ENCODE assay signal across 8 mouse cellular contexts in the genomic region with DNA sequence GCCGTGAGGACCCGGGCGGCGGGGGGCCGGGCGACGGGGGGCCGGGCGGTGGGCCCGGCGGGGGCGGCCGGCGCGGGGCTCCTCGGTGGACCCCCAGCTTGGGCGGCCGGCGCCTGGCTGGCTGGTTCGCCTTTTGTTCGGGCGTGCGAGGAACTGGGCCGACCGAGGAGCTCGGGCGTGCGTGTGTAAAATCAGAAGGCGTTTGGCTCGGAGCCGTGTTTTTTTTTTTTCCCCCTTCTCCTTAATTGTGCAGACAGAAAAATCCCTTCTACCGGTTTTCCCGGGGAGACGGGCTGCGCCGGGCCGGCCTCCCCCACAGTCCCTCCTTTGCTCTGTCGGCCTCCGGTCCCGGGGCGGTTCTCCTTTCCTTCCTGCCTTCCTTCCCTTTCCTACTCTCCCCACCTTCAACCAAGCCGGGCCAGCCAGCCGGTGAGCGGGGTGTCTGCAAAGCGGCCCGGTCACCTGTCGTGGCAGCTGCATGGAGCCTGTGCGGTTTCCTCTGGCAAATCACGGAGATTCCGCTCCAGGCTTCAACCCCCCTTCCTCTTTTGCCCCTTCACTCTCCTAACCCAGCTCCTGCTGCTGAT. TPM values are rescaled to one million over a fixed set of nuclear protein-coding genes. Genes with fewer than 3 reads are reported as not detected.
DNase-seq lines count a peak whose midpoint lies in the region; ATAC-seq and TF ChIP-seq lines count a peak whose summit lies in the region.

No protein-coding gene starts in this region.

- under 1% methylated on average over 50 of the region's 50 CpGs for WGBS in forebrain, embryonic 15.5 days
- under 1% methylated on average over 23 of the region's 50 CpGs for WGBS in lung, embryonic 16.5 days

- H3K27me3 ChIP-seq in forebrain, embryonic 15.5 days, result no peaks in the 10 kb centered on the region
- no peaks in the 10 kb centered on the region for H3K27me3 ChIP-seq in lung, embryonic 16.5 days (ENCODE audit: control insufficient read depth, insufficient read depth, low read depth, low read length)

- H3K36me3 ChIP-seq in ES-E14 (ENCODE audit: control insufficient read depth, insufficient read depth, low read length, poor library complexity, severe bottlenecking), result 0 out of 2 replicates have a peak, but pooled peaks cover 2% of the 10 kb centered on the region
- peaks cover 5% of the 10 kb centered on the region; the same call in 1 of the 2 replicates for H3K36me3 ChIP-seq in forebrain, embryonic 15.5 days
- H3K36me3 ChIP-seq in lung, embryonic 16.5 days (ENCODE audit: control insufficient read depth, insufficient read depth, low read length), result no peaks in the 10 kb centered on the region

- H3K9ac ChIP-seq in ES-E14 (ENCODE audit: insufficient read depth, low read depth, low read length, poor library complexity, severe bottlenecking), result peak overlapping the region; percentile 86
- peak overlapping the region; percentile 99 for H3K9ac ChIP-seq in forebrain, embryonic 15.5 days (replicated peaks)
- peak overlapping the region; percentile 94 for H3K9ac ChIP-seq in lung, embryonic 16.5 days (ENCODE audit: low read length)

- peak overlapping the region; percentile 53 for H3K27ac ChIP-seq in ES-E14 (ENCODE audit: insufficient read depth, low read depth, low read length, poor library complexity, severe bottlenecking)
- H3K27ac ChIP-seq in forebrain, embryonic 15.5 days (replicated peaks), result peak overlapping the region; percentile 99
- H3K27ac ChIP-seq in layer of hippocampus, adult 2 months, result peak overlapping the region; percentile 96
- peak overlapping the region; percentile 93 for H3K27ac ChIP-seq in lung, embryonic 16.5 days (ENCODE audit: low read length)

- in situ Hi-C loops in ES-E14 (cut with MboI; ENCODE audit: low sequenced_read_pairs in 2 of 2, unreplicated experiment in 2 of 2), result no loop called here

- H3K9me3 ChIP-seq in ES-E14 (ENCODE audit: control insufficient read depth, insufficient read depth, low read depth, low read length), result no peaks in the 10 kb centered on the region
- no peaks in the 10 kb centered on the region for H3K9me3 ChIP-seq in forebrain, embryonic 15.5 days
- no peaks in the 10 kb centered on the region for H3K9me3 ChIP-seq in lung, embryonic 16.5 days (ENCODE audit: control insufficient read depth, low read length)

- DNase-seq in ES-E14 (ENCODE audit: low read depth, low spot score), result no peak
- peak; percentile 25 for DNase-seq in c-Kit-positive CD71-positive TER-119-positive erythroid progenitor cells, embryonic 14.5 days (ENCODE audit: low spot score)
- peak; percentile 56 to 62 for DNase-seq in heart, postnatal 14 days
- peak; percentile 27 to 37 for DNase-seq in layer of hippocampus, adult 2 months (ENCODE audit: low spot score in 2 of 2)
- DNase-seq in ovary, postnatal 14 days (ENCODE audit: low spot score), result peak; percentile 25
- DNase-seq in thymus, postnatal 25 days, result peak; percentile 38

- intact Hi-C loops in heart, postnatal 14 days (cut with DNase I), result loop anchor here (5.0 kb wide), 3 partner anchors 65 to 165 kb away; no protein-coding TSS in a partner anchor

- peak; percentile 65 for ATAC-seq in forebrain, embryonic 15.5 days (replicated peaks)
- peak; percentile 63 for ATAC-seq in lung, embryonic 16.5 days (ENCODE audit: low read depth)

- no peaks in the 10 kb centered on the region for H3K4me1 ChIP-seq in ES-E14 (ENCODE audit: control insufficient read depth in 2 of 2, insufficient read depth in 2 of 2, low read length in 2 of 2, poor library complexity in 1 of 2)
- peaks cover 36% of the 10 kb centered on the region for H3K4me1 ChIP-seq in forebrain, embryonic 15.5 days
- H3K4me1 ChIP-seq in lung, embryonic 16.5 days (replicated peaks; ENCODE audit: control insufficient read depth, insufficient read depth, low read length), result peaks cover 13% of the 10 kb centered on the region; the same call in 1 of the 2 replicates

- H3K4me2 ChIP-seq in forebrain, embryonic 15.5 days (replicated peaks), result peak overlapping the region; percentile 64
- peak overlapping the region; percentile 73 for H3K4me2 ChIP-seq in lung, embryonic 16.5 days (ENCODE audit: low read depth, low read length)

- H3K4me3 ChIP-seq in ES-E14 (ENCODE audit: insufficient read depth in 1 of 2, low read depth in 1 of 2, low read length in 2 of 2, poor library complexity in 1 of 2, severe bottlenecking in 1 of 2), result peak overlapping the region; percentile 63 to 98
- H3K4me3 ChIP-seq in forebrain, embryonic 15.5 days, result peak overlapping the region; percentile 98
- H3K4me3 ChIP-seq in layer of hippocampus, adult 2 months, result peak overlapping the region; percentile 93
- peak overlapping the region; percentile 89 for H3K4me3 ChIP-seq in lung, embryonic 16.5 days (ENCODE audit: low read length)

- TF ChIP-seq CTCF in layer of hippocampus, adult 2 months (conservative IDR thresholded peaks at IDR 0.05), result no peak

TF ChIP-seq in ES-E14, 5 proteins besides CTCF, POLR2A, EP300 and RAD21:
- 0 out of 2 replicates have a peak, but pooled peaks have one; percentile 6 for TF ChIP-seq HCFC1 (IDR thresholded peaks at IDR 0.05; ENCODE audit: borderline replicate concordance, insufficient read depth, low read length)
- TF ChIP-seq MAFK (IDR thresholded peaks at IDR 0.05; ENCODE audit: insufficient read depth, low read depth, low read length), result no peak

RNA-seq across cellular contexts. Expression of a gene that starts 0.9 kb away (rescaled TPM):
- total RNA-seq in ES-E14 (2012; rRNA removed), result 36.5 and 59.5 TPM in 2 replicates
- polyA plus RNA-seq in forebrain, embryonic 15.5 days (2015; fragmentation: Nextera tagmentation; extraction: Ambion mirVana), result 140 and 152 TPM in 2 replicates
- total RNA-seq in heart, postnatal 14 days (2021), result 100 to 1,000 TPM; 113 to 115 TPM
- total RNA-seq in layer of hippocampus, adult 2 months (2021), result 100 to 1,000 TPM; 304 to 306 TPM
- polyA plus RNA-seq in lung, embryonic 16.5 days (2015; fragmentation: Nextera tagmentation; extraction: Ambion mirVana), result 56.0 and 72.9 TPM in 2 replicates

RNA-seq across cellular contexts. Expression of a gene that starts 27.5 kb away (rescaled TPM):
- 73.4 and 85.1 TPM in 2 replicates for total RNA-seq in ES-E14 (2012; rRNA removed)
- polyA plus RNA-seq in forebrain, embryonic 15.5 days (2015; fragmentation: Nextera tagmentation; extraction: Ambion mirVana), result 209 and 214 TPM in 2 replicates
- 10 to 100 TPM; 72.2 to 74.7 TPM for total RNA-seq in heart, postnatal 14 days (2021)
- 100 to 1,000 TPM; 121 to 126 TPM for total RNA-seq in layer of hippocampus, adult 2 months (2021)
- 172 and 179 TPM in 2 replicates for polyA plus RNA-seq in lung, embryonic 16.5 days (2015; fragmentation: Nextera tagmentation; extraction: Ambion mirVana)

RNA-seq across cellular contexts. Expression of a gene that starts 27.6 kb away (rescaled TPM):
- 8.9 and 12.8 TPM in 2 replicates for total RNA-seq in ES-E14 (2012; rRNA removed)
- 12.1 and 15.5 TPM in 2 replicates for polyA plus RNA-seq in forebrain, embryonic 15.5 days (2015; fragmentation: Nextera tagmentation; extraction: Ambion mirVana)
- 1 to 10 TPM; 7.6 to 7.9 TPM for total RNA-seq in heart, postnatal 14 days (2021)
- total RNA-seq in layer of hippocampus, adult 2 months (2021), result 10 to 100 TPM; 17.2 to 18.4 TPM
- polyA plus RNA-seq in lung, embryonic 16.5 days (2015; fragmentation: Nextera tagmentation; extraction: Ambion mirVana), result 4.4 TPM in 2 replicates
